Mouse (Mus musculus): ENCODE data around the gene Mmp2.

GRCm38 (mm10) chr8:92825991-92826390 lies 1.1 kb upstream of the Mmp2 start:
- TF ChIP-seq CHD2 (IDR thresholded peaks at IDR 0.05; ENCODE audit: low read depth, low read length) (no peak), MAFK (IDR thresholded peaks at IDR 0.05; ENCODE audit: insufficient read depth, low read depth, low read length) (no peak)
